Mouse (Mus musculus) lung, adult 2 months (tissue): ENCODE data around the gene Zfp511.

Experiments used
- CTCF ChIP-seq: fragments of 200-500 bp; IDR thresholded peaks from 2 replicates; pipeline ENCODE4 v1.5.1; 2011; ENCODE audit warnings: mild to moderate bottlenecking, low read length, control low read depth; ENCODE audit not compliant: insufficient read depth
- POLR2A ChIP-seq: fragments of 200-500 bp; IDR thresholded peaks from 2 replicates; pipeline ENCODE4 v1.6.1; 2011; ENCODE audit warnings: low read depth, mild to moderate bottlenecking, control low read depth, low read length, borderline replicate concordance; ENCODE audit errors: extremely low read depth

- no peak for TF ChIP-seq CTCF
- TF ChIP-seq POLR2A: no peak
Observed at GRCm38 (mm10) chr7:140007781-140008180, 28.4 kb upstream of the Zfp511 start.
